Mouse (Mus musculus) granulocyte monocyte progenitor cell, adult 5-6 weeks (primary cell): Measurements from ENCODE around the gene Zbtb20. TPM values are rescaled to one million over a fixed set of nuclear protein-coding genes. Genes with fewer than 3 reads are reported as not detected.

Experiments used
- ATAC-seq: replicated peaks from 2 replicates; pipeline ENCODE4 v1.8.0; 2016; ENCODE audit warnings: mild to moderate bottlenecking, moderate TSS enrichment, inconsistent platforms; ENCODE audit not compliant: poor library complexity, severe bottlenecking
- total RNA-seq, 2 experiments: library from RNA; stranded (forward) in 1 of 2; stranded (reverse) in 1 of 2; fragments of 200-712, 200-1000 nt in 1 of 2; fragments of >200 nt in 1 of 2; fragmentation: Nextera tagmentation in 1 of 2; gene quantifications; 2 replicates each; pipeline ENCODE4 v1.2.3; 2014 to 2017

The Zbtb20 gene
- total RNA-seq, 2 experiments from 2014 or later: 6.7 to 22.0 TPM

DNA sequence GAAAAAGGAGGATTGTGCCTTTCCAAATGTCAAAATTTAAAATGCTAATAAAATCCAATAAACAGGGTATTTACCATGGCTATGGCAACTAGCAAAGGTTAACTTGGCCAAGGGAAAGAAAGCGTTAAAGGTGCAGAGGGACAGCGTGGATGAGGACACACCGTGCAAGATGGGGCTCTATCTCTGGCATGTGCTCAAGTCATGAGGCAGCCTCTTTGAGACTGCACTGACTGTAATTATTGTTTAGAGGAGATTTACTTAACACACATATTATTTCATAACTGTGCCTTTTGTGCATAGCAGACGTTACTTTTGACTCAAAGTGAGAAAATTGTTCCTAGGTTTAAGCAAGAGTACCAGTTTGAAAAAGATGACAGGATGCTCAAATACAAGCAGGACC, 554.3 kb downstream of the Zbtb20 start:
- no peak for ATAC-seq

- ATAC-seq: no peak
Measured at GRCm38 (mm10) chr16:43431514-43432371, 556.1 kb downstream of the Zbtb20 start.

- peak; percentile 42; the same call in 1 of the 2 replicates for ATAC-seq
Measured at GRCm38 (mm10) chr16:43434941-43435340, 559.3 kb downstream of the Zbtb20 start.

GRCm38 (mm10) chr16:43438878-43439371, 563.2 kb downstream of the Zbtb20 start:
- no peak for ATAC-seq

DNA sequence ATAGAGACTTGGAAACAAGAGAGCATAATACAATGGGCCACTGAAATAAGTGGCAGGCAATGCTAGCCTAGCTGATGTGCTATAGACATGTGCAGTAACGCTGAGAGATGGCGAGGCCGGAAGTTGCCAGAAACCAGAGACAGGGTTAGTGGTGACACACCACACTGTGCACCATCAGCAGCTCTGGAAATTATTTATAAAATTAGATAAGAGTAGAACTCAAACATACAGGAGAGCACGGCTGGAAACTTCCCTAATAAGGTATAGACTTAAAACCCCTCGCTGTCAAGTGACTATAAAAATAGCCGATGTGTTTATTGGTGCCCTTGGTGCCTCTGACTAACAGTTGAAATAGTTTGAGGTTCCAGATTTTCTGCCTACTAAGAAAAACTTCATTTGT, 565.7 kb downstream of the Zbtb20 start:
- no peak for ATAC-seq

- no peak for ATAC-seq
Measured at GRCm38 (mm10) chr16:43443034-43443433, 567.4 kb downstream of the Zbtb20 start.

GRCm38 (mm10) chr16:43448141-43448981, 572.7 kb downstream of the Zbtb20 start:
- ATAC-seq: peak; percentile 92

DNA sequence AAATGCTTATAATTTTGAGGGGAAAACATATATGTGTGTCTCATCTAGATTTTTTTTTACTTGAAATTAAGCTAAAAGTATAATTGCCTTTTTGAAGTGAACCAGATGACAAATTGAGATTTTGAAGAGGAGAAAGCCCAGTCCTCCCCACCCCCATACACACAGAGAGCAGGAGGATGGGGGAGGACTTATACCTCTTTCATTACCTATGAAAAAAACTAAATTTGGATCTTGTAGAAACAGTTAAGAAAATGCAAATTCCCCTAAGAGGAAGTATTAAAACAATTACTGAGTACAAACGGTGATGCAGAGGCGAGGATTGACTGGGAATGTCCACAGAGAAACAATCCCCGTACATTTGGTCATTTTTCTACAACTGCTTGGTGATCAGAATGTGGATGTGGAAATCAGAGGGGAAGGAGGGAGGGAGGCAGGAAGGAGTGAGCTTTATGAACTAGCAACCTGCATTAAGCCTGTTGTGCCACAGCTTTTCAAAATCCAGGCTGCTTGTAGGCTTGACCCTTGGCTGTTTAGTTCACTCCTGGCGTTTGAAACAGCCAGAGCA, 578.8 kb downstream of the Zbtb20 start:
- ATAC-seq: 0 out of 2 replicates have a peak, but pooled peaks have one; percentile 46

DNA sequence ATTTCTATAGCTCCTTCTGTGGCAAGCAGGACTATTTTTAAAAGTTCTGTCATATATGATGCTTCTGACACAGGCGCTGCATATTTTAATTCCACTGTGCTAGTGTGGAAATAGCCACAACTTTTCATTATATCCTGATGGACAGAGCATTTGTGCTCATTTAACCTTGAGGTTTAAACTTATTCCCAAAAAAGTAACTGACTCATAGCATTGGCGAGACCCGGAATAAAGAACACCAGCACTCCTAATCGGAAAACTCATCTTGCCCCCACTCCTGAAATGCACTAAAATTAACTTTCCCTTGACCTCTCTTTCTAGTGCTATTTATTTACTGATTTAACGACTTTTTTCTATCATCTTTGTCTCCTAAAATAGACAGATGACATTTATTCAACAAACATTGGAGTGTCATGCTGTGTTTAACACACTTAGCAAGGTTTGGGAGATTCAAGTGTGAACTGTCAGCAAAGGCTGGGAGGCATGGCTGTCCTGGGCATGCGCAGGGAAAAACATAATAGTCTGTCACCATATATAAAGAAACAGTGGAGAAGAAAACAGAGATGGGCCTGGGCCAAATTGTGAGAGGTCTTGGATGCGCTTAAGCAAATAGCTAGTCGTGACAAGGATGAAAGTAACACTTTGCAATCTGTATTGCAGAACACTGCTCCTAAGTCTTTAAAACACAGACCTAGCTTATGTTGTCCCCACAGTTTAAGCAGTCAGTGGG, 580.9 kb downstream of the Zbtb20 start:
- ATAC-seq: no peak

DNA sequence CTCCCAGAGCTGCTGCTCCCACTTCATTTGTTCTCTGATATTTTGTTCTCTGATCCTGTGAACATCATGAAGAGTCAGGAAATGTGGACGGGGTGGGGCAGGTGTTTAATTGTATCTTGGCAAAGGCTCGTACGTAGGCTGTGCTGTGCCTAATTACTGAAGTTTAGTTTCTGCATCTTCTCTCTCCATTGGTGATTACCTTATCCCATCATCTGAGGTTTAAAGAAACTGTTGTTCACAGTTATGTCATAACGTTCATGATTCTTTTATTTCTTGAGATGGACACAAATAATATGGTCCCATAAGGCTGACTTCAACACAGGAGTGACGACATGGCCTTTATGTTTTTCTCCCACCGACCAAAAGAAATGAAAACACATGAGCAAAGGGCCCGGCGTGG, 582.1 kb downstream of the Zbtb20 start:
- ATAC-seq: no peak

GRCm38 (mm10) chr16:43458726-43459223, 583.1 kb downstream of the Zbtb20 start:
- no peak for ATAC-seq

GRCm38 (mm10) chr16:43461745-43462378, 586.2 kb downstream of the Zbtb20 start:
- ATAC-seq: no peak

DNA sequence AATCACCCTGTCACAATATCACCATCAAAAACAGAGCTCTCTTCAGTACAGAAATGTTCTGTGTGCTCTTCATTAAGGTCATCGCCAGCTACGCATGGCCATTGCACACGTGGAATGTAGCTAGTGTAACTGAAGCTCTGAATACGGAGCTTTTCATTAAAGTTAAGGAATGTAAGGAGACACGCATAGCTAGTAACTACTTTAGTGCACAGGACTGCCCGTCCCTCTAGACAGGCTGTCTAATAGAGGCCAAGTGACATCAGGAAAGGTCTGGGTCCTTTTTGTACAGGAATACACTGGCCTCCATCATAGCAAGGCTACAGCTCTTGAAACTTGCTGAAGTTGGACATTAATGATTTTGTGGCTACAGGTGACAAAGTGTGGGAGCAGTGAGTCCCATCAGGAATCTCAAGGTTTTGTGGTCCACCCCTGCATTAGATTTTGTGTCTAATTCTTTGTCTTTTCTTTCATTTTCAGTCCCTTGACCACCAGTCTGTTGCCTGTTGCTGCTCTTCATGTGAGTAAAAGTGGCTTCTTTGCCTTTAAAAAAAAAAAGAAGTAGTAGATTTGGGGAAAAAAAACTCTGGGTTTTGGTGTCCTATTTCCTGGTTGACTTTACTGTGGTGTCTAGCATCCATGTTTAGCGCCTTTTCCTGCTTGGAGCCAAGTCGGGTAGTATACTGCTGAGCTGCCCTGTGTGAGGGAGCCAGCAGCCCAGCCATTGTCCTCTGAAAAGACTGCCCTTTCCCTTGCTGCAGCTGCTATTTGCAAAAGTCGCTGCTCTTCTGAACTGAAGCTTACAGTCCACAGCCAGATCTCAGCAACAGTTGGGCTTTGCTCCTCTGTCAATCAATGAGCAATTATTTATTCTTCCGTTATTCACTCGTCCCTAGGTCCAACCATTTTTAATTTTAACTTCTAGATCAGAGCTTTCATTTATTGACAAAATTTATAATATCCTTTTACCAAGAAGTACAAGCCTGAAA, 587.1 kb downstream of the Zbtb20 start:
- ATAC-seq: no peak

DNA sequence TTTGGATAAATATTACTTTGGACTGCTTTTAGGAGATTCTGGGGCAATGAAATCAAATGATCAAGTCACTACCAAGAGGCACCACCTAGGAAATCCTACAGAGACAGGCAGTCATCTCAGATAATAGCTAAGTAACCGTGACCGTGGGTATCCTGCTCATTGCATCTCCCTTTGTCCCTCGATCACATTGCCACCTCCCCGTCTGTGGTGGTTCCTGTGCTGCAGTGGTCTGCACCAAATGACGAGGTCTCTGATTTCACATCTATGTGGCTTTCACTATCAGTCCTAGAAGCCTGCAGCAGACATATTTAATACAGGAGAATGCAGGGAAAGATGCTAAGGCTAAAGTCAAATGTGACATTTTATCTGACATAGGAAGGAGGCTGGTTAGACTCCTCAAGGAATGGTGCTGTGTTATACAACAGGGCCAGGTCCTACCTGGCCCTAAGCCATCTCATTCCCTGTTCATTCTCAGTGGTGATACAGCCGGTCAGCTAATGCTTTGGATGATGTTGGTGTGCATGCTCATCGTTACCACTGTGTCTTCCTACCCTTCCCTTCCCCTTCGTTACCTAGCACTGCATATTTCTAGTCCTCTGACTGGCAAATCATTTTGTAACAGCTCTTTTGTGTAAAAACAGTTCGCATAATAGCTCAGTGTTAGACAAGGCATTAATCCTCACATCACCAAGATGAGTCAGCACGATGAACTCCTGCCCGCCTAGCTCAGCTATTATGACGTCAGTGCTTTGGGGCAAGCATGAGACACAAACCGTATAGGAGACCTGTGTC, 588.2 kb downstream of the Zbtb20 start:
- ATAC-seq: no peak

DNA sequence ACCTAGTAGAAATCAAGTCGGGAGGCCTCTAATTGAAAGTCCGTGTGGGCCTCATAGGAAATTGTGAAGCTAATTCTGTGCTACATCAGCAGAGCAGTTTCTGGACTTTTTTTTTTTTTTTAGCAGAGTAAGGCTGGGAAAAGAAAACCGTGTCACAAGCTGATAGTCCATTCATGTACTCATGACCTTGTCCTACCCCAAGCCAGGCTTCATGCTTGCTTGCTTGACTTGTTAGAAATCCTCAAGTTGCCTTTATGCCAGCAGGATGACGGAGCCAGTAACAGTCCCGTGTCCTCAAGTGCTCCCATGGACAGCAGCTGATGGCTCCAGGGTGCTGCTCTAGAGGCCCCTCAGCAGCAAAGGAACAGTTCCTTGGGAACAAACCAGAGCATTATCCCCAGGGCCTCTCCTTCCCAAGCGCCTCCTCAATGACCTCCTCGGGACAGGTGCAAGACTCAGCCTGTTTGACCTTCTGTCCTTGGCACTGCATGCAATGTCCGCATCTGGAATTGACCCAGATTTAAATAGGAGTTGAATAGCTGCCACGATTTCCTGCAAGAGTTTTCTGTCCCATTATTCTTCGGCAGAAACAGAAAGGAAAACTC, 588.9 kb downstream of the Zbtb20 start:
- no peak for ATAC-seq

DNA sequence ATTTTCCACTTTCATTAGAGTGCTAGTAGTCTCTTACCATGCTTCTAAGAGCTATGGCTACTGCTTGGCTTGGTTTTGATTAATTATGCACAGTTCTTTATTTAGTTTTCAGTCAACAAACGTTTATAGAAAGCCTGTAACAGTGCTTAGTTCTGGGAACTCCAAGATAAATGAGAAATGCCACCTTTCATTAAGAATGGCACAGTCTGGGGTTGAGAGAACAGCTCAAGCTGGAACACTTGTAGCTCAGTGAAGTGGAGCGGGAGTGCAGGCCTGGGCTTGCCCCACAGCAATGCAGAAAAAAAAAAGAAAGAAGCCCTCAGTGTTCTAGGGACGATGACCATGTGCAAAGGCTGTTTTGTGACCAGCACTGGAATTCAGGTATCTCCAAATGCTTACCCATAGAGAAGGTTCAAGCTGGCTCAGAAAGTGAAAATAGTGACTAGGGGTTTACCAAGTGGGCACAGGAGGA, 589.7 kb downstream of the Zbtb20 start:
- no peak for ATAC-seq
